Mouse (Mus musculus) liver, postnatal 0 days (tissue): ENCODE measurements around the gene Slc44a5. TPM values are rescaled to one million over a fixed set of nuclear protein-coding genes. Genes with fewer than 3 reads are reported as not detected.
"Not testable (repeated sequence)": the region's sequence is repeated elsewhere in the genome, so short reads cannot be mapped to it uniquely, and the experiment has no call there.

Experiments
- ATAC-seq: fragments of 200-750 bp; cut with Nextera tagmentation; 2 replicates; pipeline ENCODE4 v1.8.0; 2017; ENCODE audit warnings: mild to moderate bottlenecking, moderate library complexity
- DNase-seq: peaks from one replicate; pipeline ENCODE4 v3.0.0-alpha.2; 2016
- H3K27ac ChIP-seq: fragments of 300-500 bp; sonication (generic); 2 replicates; pipeline ENCODE4 v1.5.1; 2014; ENCODE audit warnings: antibody characterized with exemption, moderate library complexity, mild to moderate bottlenecking, low read depth
- H3K27me3 ChIP-seq: fragments of 300-500 bp; sonication (generic); 2 replicates; pipeline ENCODE4 v1.6.1; 2014; ENCODE audit warnings: low read length, control low read depth, mixed read lengths; ENCODE audit not compliant: insufficient read depth
- H3K36me3 ChIP-seq: fragments of 300-500 bp; sonication (generic); replicated peaks from 2 replicates; pipeline ENCODE4 v1.6.1; 2014; ENCODE audit warnings: mild to moderate bottlenecking, control low read depth, low read length, moderate library complexity, mixed read lengths; ENCODE audit not compliant: insufficient read depth
- H3K4me1 ChIP-seq: fragments of 300-500 bp; sonication (generic); 2 replicates; pipeline ENCODE4 v1.6.1; 2014; ENCODE audit warnings: antibody characterized with exemption, mild to moderate bottlenecking, control low read depth; ENCODE audit not compliant: insufficient read depth
- H3K4me2 ChIP-seq: fragments of 300-500 bp; sonication (generic); 2 replicates; pipeline ENCODE4 v1.6.1; 2014; ENCODE audit warnings: low read depth, mild to moderate bottlenecking, low read length, moderate library complexity, mixed read lengths
- H3K4me3 ChIP-seq: fragments of 300-500 bp; sonication (generic); 2 replicates; pipeline ENCODE4 v1.5.1; 2014; ENCODE audit warnings: low read depth, low read length
- H3K9ac ChIP-seq: fragments of 300-500 bp; sonication (generic); replicated peaks from 2 replicates; pipeline ENCODE4 v1.6.1; 2014; ENCODE audit warnings: mild to moderate bottlenecking, moderate library complexity
- H3K9me3 ChIP-seq: fragments of 300-500 bp; sonication (generic); 2 replicates; pipeline ENCODE4 v1.6.1; 2016; ENCODE audit warnings: mild to moderate bottlenecking, control low read depth, low read length, mixed read lengths
- CTCF ChIP-seq: sonication (generic); IDR thresholded peaks from 2 replicates; pipeline ENCODE4 v1.5.1; 2016; ENCODE audit warnings: antibody characterized with exemption, low read depth
- EP300 ChIP-seq: IDR thresholded peaks from 2 replicates; pipeline ENCODE4 v1.6.1; 2016; ENCODE audit warnings: antibody characterized with exemption, low read depth, mild to moderate bottlenecking
- WGBS: fragments of 180-500 bp; shearing (Covaris S2); extraction: QIAGEN DNeasy Blood & Tissue Kit; methylation state at CpG from one replicate; pipeline ENCODE4 v1.1.7; 2014; ENCODE audit not compliant: insufficient replicate concordance; 5-methylcytosine and 5-hydroxymethylcytosine counted together
- polyA plus RNA-seq: library from polyadenylated mRNA; unstranded; fragments of >200 nt; fragmentation: Nextera tagmentation; extraction: Ambion mirVana; gene quantifications from 2 replicates; pipeline ENCODE4 v1.2.1, GENCODE M21; 2015

Slc44a5 gene
- polyA plus RNA-seq, 1 experiment from 2014 or later = 0.02 TPM

GRCm38 (mm10) chr3:154053331-154053730 lies 80.1 kb downstream of the Slc44a5 start:
- 65% methylated on average over 7 of the region's 7 CpGs for WGBS
- DNase-seq (no peak), ATAC-seq (no peak)
- Histone ChIP-seq H3K27me3 (no peaks in the 10 kb centered on the region), H3K4me2 (no peak overlapping the region), H3K4me3 (no peak overlapping the region), H3K36me3 (no peaks in the 10 kb centered on the region), H3K9me3 (no peaks in the 10 kb centered on the region), H3K4me1 (no peaks in the 10 kb centered on the region), H3K27ac (no peak overlapping the region), H3K9ac (no peak overlapping the region)
- TF ChIP-seq EP300 = no peak
- TF ChIP-seq CTCF = no peak

GRCm38 (mm10) chr3:154057464-154057863 lies 84.2 kb downstream of the Slc44a5 start:
- WGBS = 46% methylated on average over 2 of the region's 2 CpGs
- ATAC-seq (no peak), DNase-seq (no peak)
- Histone ChIP-seq H3K27me3 (no peaks in the 10 kb centered on the region), H3K27ac (no peak overlapping the region), H3K36me3 (no peaks in the 10 kb centered on the region), H3K4me3 (no peak overlapping the region), H3K9ac (no peak overlapping the region), H3K4me1 (no peaks in the 10 kb centered on the region), H3K4me2 (no peak overlapping the region), H3K9me3 (no peaks in the 10 kb centered on the region)
- no peak for TF ChIP-seq CTCF
- TF ChIP-seq EP300 = no peak

- Histone ChIP-seq H3K9ac (no peak overlapping the region), H3K9me3 (no peaks in the 10 kb centered on the region), H3K36me3 (no peaks in the 10 kb centered on the region), H3K27ac (no peak overlapping the region), H3K27me3 (no peaks in the 10 kb centered on the region), H3K4me1 (no peaks in the 10 kb centered on the region), H3K4me3 (no peak overlapping the region), H3K4me2 (no peak overlapping the region)
- WGBS = 64% methylated on average over 5 of the region's 5 CpGs
- DNase-seq (no peak), ATAC-seq (no peak)
- TF ChIP-seq CTCF = no peak
- no peak for TF ChIP-seq EP300
These were observed 85.0 kb downstream of the Slc44a5 start for GRCm38 (mm10) chr3:154058200-154058599.

GRCm38 (mm10) chr3:154071989-154072388 lies 98.8 kb downstream of the Slc44a5 start:
- H3K27ac ChIP-seq, H3K4me2 ChIP-seq, DNase-seq, H3K9me3 ChIP-seq, H3K36me3 ChIP-seq, H3K4me1 ChIP-seq, H3K4me3 ChIP-seq, H3K9ac ChIP-seq, H3K27me3 ChIP-seq, ATAC-seq: not testable (repeated sequence)

GRCm38 (mm10) chr3:154075749-154076148 lies 102.5 kb downstream of the Slc44a5 start:
- ATAC-seq (no peak), DNase-seq (no peak)
- TF ChIP-seq EP300 (no peak), CTCF (no peak)
- Histone ChIP-seq H3K4me2 (no peak overlapping the region), H3K27ac (no peak overlapping the region), H3K27me3 (no peaks in the 10 kb centered on the region), H3K36me3 (no peaks in the 10 kb centered on the region), H3K9ac (no peak overlapping the region), H3K4me1 (no peaks in the 10 kb centered on the region), H3K4me3 (no peak overlapping the region), H3K9me3 (no peaks in the 10 kb centered on the region)
- 77% methylated on average over 10 of the region's 10 CpGs for WGBS

- Histone ChIP-seq H3K4me3 (no peak overlapping the region), H3K4me1 (no peaks in the 10 kb centered on the region), H3K27me3 (no peaks in the 10 kb centered on the region), H3K36me3 (no peaks in the 10 kb centered on the region), H3K4me2 (no peak overlapping the region), H3K9ac (no peak overlapping the region), H3K27ac (no peak overlapping the region), H3K9me3 (no peaks in the 10 kb centered on the region)
- ATAC-seq = no peak
- WGBS = 81% methylated on average over 12 of the region's 12 CpGs
- DNase-seq = no peak
- no peak for TF ChIP-seq CTCF
These were observed 108.5 kb downstream of the Slc44a5 start for GRCm38 (mm10) chr3:154081687-154082086.

- no peak overlapping the region for H3K9ac ChIP-seq
- TF ChIP-seq CTCF (no peak), EP300 (no peak)
- DNase-seq (no peak), ATAC-seq (no peak)
- no peak overlapping the region for H3K4me3 ChIP-seq
- no peaks in the 10 kb centered on the region for H3K36me3 ChIP-seq
- no peaks in the 10 kb centered on the region for H3K27me3 ChIP-seq
- no peaks in the 10 kb centered on the region for H3K9me3 ChIP-seq
- no peaks in the 10 kb centered on the region for H3K4me1 ChIP-seq
- no peak overlapping the region for H3K27ac ChIP-seq
- H3K4me2 ChIP-seq = no peak overlapping the region
- WGBS = 64% methylated on average over 9 of the region's 9 CpGs
These were observed 109.0 kb downstream of the Slc44a5 start for GRCm38 (mm10) chr3:154082241-154082640.
